Mouse (Mus musculus): Measurements from ENCODE around the gene Wdr91. TPM values are rescaled to one million over a fixed set of nuclear protein-coding genes. Genes with fewer than 3 reads are reported as not detected.

Gene Wdr91
- 15.8 and 17.2 TPM in 2 replicates for polyA plus RNA-seq (2015; fragmentation: Nextera tagmentation; extraction: Ambion mirVana)

DNA sequence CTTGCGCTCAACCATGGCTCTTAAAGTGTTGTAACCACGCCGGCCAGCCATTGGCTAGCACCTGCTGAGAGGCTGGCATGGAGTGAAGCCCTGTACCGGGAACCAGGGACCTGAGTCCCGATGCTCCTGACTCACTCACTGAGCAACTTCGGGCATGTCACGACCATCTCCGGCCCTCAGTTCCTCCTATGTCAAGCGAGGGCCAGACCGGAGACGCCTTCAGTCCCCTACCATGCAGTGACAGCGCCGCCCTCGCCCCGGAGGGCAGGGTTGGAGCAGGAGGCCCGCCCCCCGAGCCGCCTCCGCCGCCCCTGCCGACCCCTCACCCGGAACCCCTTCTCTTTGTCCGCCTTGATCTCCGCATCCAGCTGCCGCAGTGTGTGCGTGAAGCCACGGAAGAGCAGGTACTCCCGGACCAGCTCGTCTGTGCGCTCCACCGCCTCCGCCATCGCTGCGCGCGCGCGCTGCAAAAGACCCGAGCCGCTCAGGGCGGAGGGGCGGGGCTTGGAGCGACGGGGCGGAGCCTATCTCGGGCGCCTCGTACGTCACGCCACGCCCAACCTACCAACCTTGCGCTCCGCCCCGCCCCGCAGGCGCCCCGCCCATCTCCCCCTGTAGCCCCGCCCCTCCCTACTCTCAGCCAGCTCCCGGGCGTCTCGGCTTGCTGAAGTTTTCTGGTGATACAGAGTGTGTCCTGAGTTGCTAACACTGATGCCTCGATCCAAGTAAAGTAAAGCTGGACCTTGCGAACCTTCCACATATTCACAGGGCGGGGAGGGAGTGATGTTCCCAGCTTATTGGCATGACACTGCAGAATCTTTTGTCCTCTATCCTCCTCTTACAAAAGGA is at the start of gene Wdr91:
TSS of gene Wdr91 (minus strand) at position 506 of the 849 bp plus-strand sequence.
- peaks cover 29% of the 10 kb centered on the region for H3K4me1 ChIP-seq
- H3K9ac ChIP-seq = peak within 1 kb of the TSS; percentile 62
- ATAC-seq (ENCODE audit: borderline replicate concordance, extremely low read depth, low FRiP score, low TSS enrichment) = peak; percentile 93
- H3K9me3 ChIP-seq = no peaks in the 10 kb centered on the region
- H3K27me3 ChIP-seq = no peaks in the 10 kb centered on the region
- peak within 1 kb of the TSS; percentile 88 for H3K4me2 ChIP-seq
- H3K27ac ChIP-seq = peak within 1 kb of the TSS; percentile 89
- WGBS = under 1% methylated on average over 50 of the region's 64 CpGs
- H3K36me3 ChIP-seq = peaks cover 25% of the 10 kb centered on the region
- peak within 1 kb of the TSS; percentile 93 for H3K4me3 ChIP-seq

DNA sequence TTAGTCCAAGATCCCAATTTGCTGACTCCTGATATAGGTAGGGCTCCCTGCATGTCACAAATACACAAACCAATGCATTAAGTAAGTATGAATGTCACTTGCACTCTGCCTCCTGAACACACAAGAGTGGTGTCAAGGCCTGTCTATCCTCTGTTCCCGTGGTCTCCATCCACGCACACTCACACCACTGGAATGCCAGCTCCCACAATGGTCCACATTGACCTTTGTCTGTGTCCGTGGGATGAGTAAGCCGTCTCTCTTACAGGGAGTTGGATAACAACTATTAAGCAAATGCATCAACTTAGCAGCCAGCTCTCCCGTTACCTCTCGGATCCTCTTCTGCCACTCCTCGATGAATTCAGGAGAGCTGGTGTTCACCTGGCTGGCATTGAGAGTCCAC is 48.5 kb upstream of the Wdr91 start:
- Histone ChIP-seq H3K4me1 (0 out of 2 replicates have a peak, but pooled peaks cover 7% of the 10 kb centered on the region), H3K9me3 (no peaks in the 10 kb centered on the region), H3K27me3 (no peaks in the 10 kb centered on the region), H3K4me2 (no peak overlapping the region), H3K9ac (no peak overlapping the region), H3K4me3 (no peak overlapping the region), H3K36me3 (no peaks in the 10 kb centered on the region), H3K27ac (no peak overlapping the region)
- no peak for ATAC-seq (ENCODE audit: borderline replicate concordance, extremely low read depth, low FRiP score, low TSS enrichment)
- WGBS = 84% methylated on average over 7 of the region's 7 CpGs

DNA sequence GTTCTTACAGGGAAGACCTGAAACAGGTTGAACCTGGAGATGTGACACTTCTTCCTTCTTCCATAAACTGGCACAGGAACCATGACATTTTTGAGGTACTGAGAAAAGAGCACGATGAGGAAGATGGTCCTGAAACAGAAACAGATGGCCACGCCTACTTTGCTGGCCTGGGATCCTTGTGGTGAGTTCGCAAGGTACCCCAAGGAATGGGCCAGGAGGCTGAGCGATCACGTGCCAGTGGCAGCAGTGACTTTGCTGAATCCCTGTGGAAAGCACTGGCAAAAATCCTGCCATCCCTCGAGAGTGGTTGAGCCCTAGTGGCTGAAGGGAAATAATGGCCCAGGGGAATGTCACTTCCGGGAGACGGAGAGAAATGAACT is 45.2 kb upstream of the Wdr91 start:
- peak overlapping the region; percentile 44 for H3K4me2 ChIP-seq
- no peak; the same call in 1 of the 2 replicates for ATAC-seq (ENCODE audit: borderline replicate concordance, extremely low read depth, low FRiP score, low TSS enrichment)
- no peak overlapping the region for H3K9ac ChIP-seq
- WGBS = 42% methylated on average over 8 of the region's 8 CpGs
- no peaks in the 10 kb centered on the region for H3K36me3 ChIP-seq
- no peak overlapping the region for H3K4me3 ChIP-seq
- H3K27ac ChIP-seq = no peak overlapping the region
- no peaks in the 10 kb centered on the region for H3K27me3 ChIP-seq
- no peaks in the 10 kb centered on the region for H3K9me3 ChIP-seq
- H3K4me1 ChIP-seq = 0 out of 2 replicates have a peak, but pooled peaks cover 7% of the 10 kb centered on the region

DNA sequence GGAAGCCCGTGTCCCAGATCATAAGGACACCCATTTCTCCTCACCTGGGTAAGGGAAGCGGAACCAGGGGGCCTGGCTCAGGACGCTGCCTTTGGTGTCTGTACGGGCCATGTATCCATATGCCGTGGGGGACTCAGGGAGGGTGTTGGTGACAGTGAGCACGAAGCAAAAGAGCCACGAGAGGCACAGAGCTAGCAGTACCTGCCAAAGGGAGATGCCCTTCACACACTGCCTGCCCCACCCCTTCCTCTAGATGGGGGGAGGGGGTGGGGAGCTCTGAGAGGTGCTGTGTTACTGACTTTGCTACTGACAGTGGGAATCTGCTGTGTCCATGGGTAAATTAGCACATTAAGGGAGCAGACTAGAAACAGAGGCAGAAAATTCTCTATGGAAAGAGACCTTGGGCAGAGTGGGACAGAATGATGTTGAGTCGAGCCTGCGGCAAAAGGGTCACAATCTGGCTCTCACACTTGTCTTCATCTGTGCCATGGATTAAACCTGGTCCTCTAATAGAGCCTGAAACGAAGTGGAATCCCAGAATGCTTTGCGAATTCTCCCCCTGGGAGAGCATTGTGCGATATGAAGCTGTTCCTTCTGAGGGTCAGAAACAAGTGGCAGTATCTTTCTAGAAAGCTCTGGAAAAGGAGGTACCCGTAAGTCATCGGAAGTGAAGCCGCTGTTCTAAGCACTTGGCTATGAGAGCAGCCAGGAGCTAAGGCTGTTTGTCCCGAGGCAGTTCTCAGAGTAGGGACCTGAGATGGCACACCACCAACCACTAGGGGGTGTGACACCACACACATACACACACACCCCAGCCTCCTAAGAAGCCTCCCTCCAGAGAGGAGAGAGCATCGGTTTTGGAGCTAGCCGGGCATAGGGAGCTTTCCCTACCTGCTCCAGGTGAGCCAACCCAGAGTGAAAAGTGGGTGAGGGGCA is 44.5 kb upstream of the Wdr91 start:
- Histone ChIP-seq H3K4me2 (peak overlapping the region; percentile 44), H3K27me3 (no peaks in the 10 kb centered on the region), H3K27ac (no peak overlapping the region), H3K9ac (no peak overlapping the region), H3K36me3 (no peaks in the 10 kb centered on the region), H3K4me3 (no peak overlapping the region), H3K9me3 (no peaks in the 10 kb centered on the region), H3K4me1 (0 out of 2 replicates have a peak, but pooled peaks cover 7% of the 10 kb centered on the region)
- ATAC-seq (ENCODE audit: borderline replicate concordance, extremely low read depth, low FRiP score, low TSS enrichment) = peak; percentile 77; the same call in 1 of the 2 replicates
- WGBS = 45% methylated on average over 18 of the region's 18 CpGs

DNA sequence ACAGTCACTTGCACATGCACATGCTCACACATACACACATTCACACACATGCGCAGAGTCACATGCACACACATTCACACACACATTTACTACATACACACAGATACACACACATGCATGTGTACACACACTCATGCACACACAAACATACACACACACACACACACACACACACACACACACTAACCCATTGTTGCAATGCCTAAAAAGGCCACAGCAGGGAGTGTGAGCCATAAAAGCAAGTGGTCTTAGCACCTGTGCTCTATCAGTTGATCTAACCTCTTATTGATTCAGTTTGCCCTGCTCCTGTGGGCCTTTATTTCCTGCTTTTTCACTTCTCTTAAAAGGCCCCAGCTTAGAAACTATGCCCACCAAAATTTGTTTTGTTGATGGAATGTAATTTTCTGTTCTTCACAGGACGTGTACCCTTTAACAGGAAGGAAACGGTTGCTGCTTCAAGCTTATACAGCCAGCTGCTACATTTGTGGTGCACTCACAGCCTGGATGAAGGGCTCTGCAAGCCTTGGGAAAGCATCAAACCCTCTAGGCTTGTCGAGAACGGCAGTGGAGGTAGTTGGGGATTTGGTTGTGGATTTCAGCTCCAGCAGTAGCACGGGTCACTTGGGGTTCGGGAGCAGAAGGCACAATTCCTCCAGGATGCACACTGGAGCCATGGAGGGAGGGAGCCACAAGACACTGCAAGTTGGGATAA is 41.4 kb upstream of the Wdr91 start:
- Histone ChIP-seq H3K4me2 (no peak overlapping the region), H3K4me3 (no peak overlapping the region), H3K27me3 (no peaks in the 10 kb centered on the region), H3K27ac (no peak overlapping the region), H3K9me3 (no peaks in the 10 kb centered on the region), H3K9ac (no peak overlapping the region), H3K36me3 (no peaks in the 10 kb centered on the region), H3K4me1 (0 out of 2 replicates have a peak, but pooled peaks cover 7% of the 10 kb centered on the region)
- ATAC-seq (ENCODE audit: borderline replicate concordance, extremely low read depth, low FRiP score, low TSS enrichment) = no peak
- WGBS = 60% methylated on average over 7 of the region's 7 CpGs

DNA sequence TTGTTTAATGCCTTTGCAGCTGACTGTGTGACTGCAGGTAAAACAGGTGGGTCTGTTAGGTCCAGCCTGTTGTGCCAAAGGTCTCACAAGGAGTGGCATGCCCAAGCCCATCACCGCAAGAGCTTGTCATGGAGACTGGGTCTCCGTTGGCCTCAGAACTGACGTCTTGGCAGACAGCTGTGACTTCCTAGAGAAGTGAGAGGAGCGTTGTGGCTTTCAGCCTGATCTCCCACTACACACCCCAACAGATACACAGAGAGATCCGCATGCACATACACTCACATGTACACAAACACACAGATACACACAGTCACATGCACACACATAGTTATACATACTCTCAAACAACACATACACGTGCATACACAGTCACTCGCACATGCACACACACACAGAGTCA is 40.8 kb upstream of the Wdr91 start:
- no peak overlapping the region for H3K27ac ChIP-seq
- H3K9ac ChIP-seq = no peak overlapping the region
- H3K9me3 ChIP-seq = no peaks in the 10 kb centered on the region
- H3K27me3 ChIP-seq = no peaks in the 10 kb centered on the region
- H3K4me1 ChIP-seq = 0 out of 2 replicates have a peak, but pooled peaks cover 7% of the 10 kb centered on the region
- ATAC-seq (ENCODE audit: borderline replicate concordance, extremely low read depth, low FRiP score, low TSS enrichment) = no peak
- 81% methylated on average over 7 of the region's 7 CpGs for WGBS
- no peak overlapping the region for H3K4me2 ChIP-seq
- H3K4me3 ChIP-seq = no peak overlapping the region
- no peaks in the 10 kb centered on the region for H3K36me3 ChIP-seq

DNA sequence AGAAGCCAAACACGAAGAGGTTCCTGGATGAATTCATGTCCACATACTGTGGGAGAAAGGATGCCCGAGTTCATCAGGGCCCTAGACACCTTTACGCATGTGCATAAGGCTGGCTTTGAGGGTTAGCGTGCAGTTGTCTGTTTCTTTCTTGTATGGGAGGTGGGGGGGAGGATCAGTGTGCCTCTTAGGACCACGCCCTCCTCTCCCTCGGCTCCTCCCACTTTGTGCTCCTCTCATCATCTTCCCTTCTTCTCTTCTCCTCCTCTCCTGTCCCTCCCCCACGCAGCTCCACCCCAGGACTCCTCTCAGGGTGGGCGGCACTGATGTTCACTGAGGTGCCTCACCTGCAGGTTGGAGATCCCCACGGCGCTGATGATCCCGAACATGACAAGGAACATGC is 37.8 kb upstream of the Wdr91 start:
- H3K4me1 ChIP-seq = no peaks in the 10 kb centered on the region
- H3K27me3 ChIP-seq = no peaks in the 10 kb centered on the region
- no peak for ATAC-seq (ENCODE audit: borderline replicate concordance, extremely low read depth, low FRiP score, low TSS enrichment)
- H3K27ac ChIP-seq = no peak overlapping the region
- H3K4me2 ChIP-seq = peak overlapping the region; percentile 39
- 29% methylated on average over 11 of the region's 11 CpGs for WGBS
- no peak overlapping the region for H3K4me3 ChIP-seq
- no peaks in the 10 kb centered on the region for H3K36me3 ChIP-seq
- H3K9me3 ChIP-seq = no peaks in the 10 kb centered on the region
- no peak overlapping the region for H3K9ac ChIP-seq

DNA sequence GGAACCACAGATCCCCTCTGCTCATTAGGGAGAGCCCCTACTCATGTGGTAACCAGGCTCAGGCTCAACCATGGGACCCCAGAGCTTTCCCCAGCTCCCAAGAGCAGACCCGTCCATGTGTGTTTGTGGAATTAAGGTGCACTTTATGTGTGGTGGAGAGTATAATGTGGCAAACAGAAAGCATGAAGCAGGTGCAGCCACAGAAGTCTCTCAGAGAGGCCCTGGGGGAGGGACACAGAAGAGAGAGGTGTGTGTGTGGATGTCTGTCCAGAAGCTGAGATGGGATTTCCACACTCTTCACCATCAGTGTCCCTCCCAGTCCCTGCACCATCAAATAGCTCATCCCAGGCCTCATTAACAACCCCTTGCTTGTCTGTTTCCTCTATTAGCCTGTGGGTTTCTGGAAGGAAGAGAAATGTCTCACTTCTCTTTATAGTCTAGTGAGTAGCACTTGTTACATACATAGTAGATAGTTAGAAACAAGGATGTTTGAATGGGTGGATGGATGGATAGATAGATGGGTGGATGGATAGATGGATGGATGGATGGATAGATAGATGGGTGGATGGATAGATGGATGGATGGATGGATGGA is 35.9 kb upstream of the Wdr91 start:
- 85% methylated on average over 1 of the region's 1 CpGs for WGBS
- Histone ChIP-seq H3K27me3 (no peaks in the 10 kb centered on the region), H3K36me3 (no peaks in the 10 kb centered on the region), H3K4me3 (no peak overlapping the region), H3K4me2 (no peak overlapping the region), H3K9me3 (no peaks in the 10 kb centered on the region), H3K4me1 (no peaks in the 10 kb centered on the region), H3K9ac (no peak overlapping the region), H3K27ac (no peak overlapping the region)
- no peak for ATAC-seq (ENCODE audit: borderline replicate concordance, extremely low read depth, low FRiP score, low TSS enrichment)

DNA sequence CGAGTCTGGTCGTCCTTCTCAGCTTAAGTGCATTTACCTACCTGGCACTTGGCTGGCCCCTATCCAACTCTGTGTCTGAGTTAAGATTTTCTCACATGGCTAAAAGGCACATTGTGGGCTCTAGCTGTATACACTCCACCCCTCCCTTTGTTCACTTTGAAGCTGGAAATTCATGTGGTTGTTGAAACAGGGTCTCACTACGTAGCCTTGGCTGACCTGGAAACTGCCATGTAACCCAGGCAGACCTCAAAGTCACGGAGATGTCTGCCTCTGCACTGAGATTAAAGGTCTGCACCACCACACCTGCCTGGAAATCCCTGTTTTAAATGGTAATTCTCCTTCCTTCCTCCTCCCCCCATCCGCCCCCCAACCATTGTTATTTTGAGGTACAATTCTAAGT is 32.8 kb upstream of the Wdr91 start:
- no peak for ATAC-seq (ENCODE audit: borderline replicate concordance, extremely low read depth, low FRiP score, low TSS enrichment)
- peaks cover 5% of the 10 kb centered on the region; the same call in 1 of the 2 replicates for H3K4me1 ChIP-seq
- no peak overlapping the region for H3K4me3 ChIP-seq
- H3K4me2 ChIP-seq = no peak overlapping the region
- no peaks in the 10 kb centered on the region for H3K36me3 ChIP-seq
- 50% methylated on average over 5 of the region's 5 CpGs for WGBS
- no peaks in the 10 kb centered on the region for H3K9me3 ChIP-seq
- H3K9ac ChIP-seq = no peak overlapping the region
- H3K27ac ChIP-seq = no peak overlapping the region
- no peaks in the 10 kb centered on the region for H3K27me3 ChIP-seq

DNA sequence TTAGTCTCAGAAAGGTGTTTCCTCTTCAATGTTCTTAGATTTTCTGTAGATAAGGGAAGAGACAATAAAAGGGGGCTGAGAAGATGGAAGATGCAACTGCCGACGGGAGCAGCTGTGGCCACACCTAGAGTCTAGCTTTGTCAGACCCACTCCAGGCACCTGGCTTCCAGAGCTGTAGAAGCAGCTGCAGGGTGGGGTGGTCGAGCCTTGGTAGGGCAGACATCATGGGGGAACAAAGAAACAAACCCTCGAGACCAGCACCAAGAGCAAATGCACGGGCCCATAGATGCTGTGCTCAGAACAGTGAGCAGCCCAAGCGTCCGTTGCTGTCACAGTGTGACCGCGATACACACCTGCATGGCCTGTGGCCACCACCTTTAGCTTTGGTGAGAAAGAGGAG is 31.8 kb upstream of the Wdr91 start:
- WGBS = 84% methylated on average over 9 of the region's 9 CpGs
- H3K9ac ChIP-seq = no peak overlapping the region
- peaks cover 5% of the 10 kb centered on the region; the same call in 1 of the 2 replicates for H3K4me1 ChIP-seq
- no peaks in the 10 kb centered on the region for H3K27me3 ChIP-seq
- no peak overlapping the region for H3K4me2 ChIP-seq
- no peak overlapping the region for H3K27ac ChIP-seq
- no peaks in the 10 kb centered on the region for H3K36me3 ChIP-seq
- ATAC-seq (ENCODE audit: borderline replicate concordance, extremely low read depth, low FRiP score, low TSS enrichment) = no peak
- no peaks in the 10 kb centered on the region for H3K9me3 ChIP-seq
- no peak overlapping the region for H3K4me3 ChIP-seq

DNA sequence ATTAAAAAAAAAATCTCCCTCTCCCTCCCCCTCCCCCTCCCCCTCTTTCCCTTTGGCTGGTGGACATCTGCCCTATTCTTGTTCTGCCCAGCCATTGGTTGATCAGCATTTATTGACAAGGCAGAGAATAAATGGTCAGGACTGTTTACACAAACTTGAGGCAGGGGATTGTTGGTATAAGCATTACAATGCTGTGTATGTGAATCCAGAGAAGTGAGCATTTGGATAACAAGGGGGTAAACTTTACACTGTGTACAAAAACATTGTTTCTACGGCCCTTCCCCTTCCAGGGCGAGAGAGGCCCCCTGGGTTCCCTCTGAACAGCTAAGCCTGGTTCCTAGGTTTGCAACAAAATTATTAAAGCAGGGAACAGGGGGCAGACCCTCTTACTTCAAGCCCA is 30.8 kb upstream of the Wdr91 start:
- H3K27ac ChIP-seq = no peak overlapping the region
- no peaks in the 10 kb centered on the region for H3K27me3 ChIP-seq
- no peak for ATAC-seq (ENCODE audit: borderline replicate concordance, extremely low read depth, low FRiP score, low TSS enrichment)
- H3K36me3 ChIP-seq = no peaks in the 10 kb centered on the region
- WGBS = 68% methylated on average over 2 of the region's 2 CpGs
- H3K9me3 ChIP-seq = no peaks in the 10 kb centered on the region
- H3K9ac ChIP-seq = no peak overlapping the region
- no peak overlapping the region for H3K4me3 ChIP-seq
- peaks cover 5% of the 10 kb centered on the region; the same call in 1 of the 2 replicates for H3K4me1 ChIP-seq
- no peak overlapping the region for H3K4me2 ChIP-seq

All from lung, embryonic 15.5 days (tissue).